Comparison of ENCODE assay signal across 11 mouse cellular contexts in genomic region chr17:30524451-30524850, GRCm38 (mm10). TPM values are rescaled to one million over a fixed set of nuclear protein-coding genes. Genes with fewer than 3 reads are reported as not detected.
A peak's percentile ranks its signal among the peaks of the same experiment; 100 is the strongest.
DNase-seq lines count a peak whose midpoint lies in the region; ATAC-seq lines count a peak whose summit lies in the region.
"Had no signal": no experiment of that assay in that cellular context is flagged by ENCODE, and none has a peak within 500 bp of the region (broad histone marks: within the 10 kb centered on the region; RNA-seq: fewer than 3 reads in every experiment).

No protein-coding gene starts in this region.

- 73% methylated on average over 7 of the region's 7 CpGs for WGBS in kidney, embryonic 14.5 days
- WGBS in hindbrain, embryonic 11.5 days, result 84% methylated on average over 7 of the region's 7 CpGs

- H3K36me3 ChIP-seq in kidney, embryonic 14.5 days (ENCODE audit: control insufficient read depth, insufficient read depth, low read length), result peaks cover 8% of the 10 kb centered on the region
- H3K36me3 ChIP-seq in hindbrain, embryonic 11.5 days (ENCODE audit: control insufficient read depth, insufficient read depth, low read length), result no peaks in the 10 kb centered on the region

- H3K4me1 ChIP-seq in kidney, embryonic 14.5 days (ENCODE audit: control insufficient read depth, insufficient read depth, low read length), result peaks cover 4% of the 10 kb centered on the region
- H3K4me1 ChIP-seq in hindbrain, embryonic 11.5 days (replicated peaks; ENCODE audit: control insufficient read depth, insufficient read depth, low read length), result no peaks in the 10 kb centered on the region

- H3K9ac ChIP-seq in kidney, embryonic 14.5 days (ENCODE audit: low read depth, low read length), result no peak overlapping the region
- no peak overlapping the region for H3K9ac ChIP-seq in hindbrain, embryonic 11.5 days (ENCODE audit: low read depth, low read length)

- no peaks in the 10 kb centered on the region for H3K9me3 ChIP-seq in kidney, embryonic 14.5 days (ENCODE audit: control insufficient read depth, low read length)
- no peaks in the 10 kb centered on the region for H3K9me3 ChIP-seq in hindbrain, embryonic 11.5 days (ENCODE audit: control insufficient read depth, low read length)
- H3K9me3 ChIP-seq: heart, embryonic 10.5 days had no signal

- H3K27ac ChIP-seq in kidney, embryonic 14.5 days (ENCODE audit: low read depth, low read length), result no peak overlapping the region
- no peak overlapping the region for H3K27ac ChIP-seq in hindbrain, embryonic 11.5 days (ENCODE audit: low read depth, low read length)
- H3K27ac ChIP-seq: heart, embryonic 10.5 days; macrophage had no signal

- no peak for ATAC-seq in kidney, embryonic 14.5 days (ENCODE audit: low FRiP score, low TSS enrichment)
- ATAC-seq in hindbrain, embryonic 11.5 days (ENCODE audit: low FRiP score), result no peak
- ATAC-seq: activated CD4-positive, CD25-positive, alpha-beta regulatory T cell, adult 4 months had no signal

- H3K4me2 ChIP-seq in kidney, embryonic 14.5 days (replicated peaks; ENCODE audit: low read depth, low read length), result no peak overlapping the region
- no peak overlapping the region for H3K4me2 ChIP-seq in hindbrain, embryonic 11.5 days (replicated peaks; ENCODE audit: low read depth, low read length)

- DNase-seq in kidney, postnatal 10 days, result peak; percentile 35
- peak; percentile 88 for DNase-seq in cerebellum, adult 11 months
- DNase-seq in frontal cortex, postnatal 36 days (ENCODE audit: low spot score in 2 of 2), result peak; percentile 77 to 87
- DNase-seq in lung, postnatal 10 days, result peak; percentile 45
- DNase-seq in hindbrain, embryonic 11.5 days (ENCODE audit: low spot score), result no peak
- no peak for DNase-seq in urinary bladder, postnatal 25 days (ENCODE audit: low spot score)
- DNase-seq in embryo, embryonic 9.5 days (ENCODE audit: extremely low spot score), result no peak

- H3K4me3 ChIP-seq in kidney, embryonic 14.5 days (ENCODE audit: low read length), result no peak overlapping the region
- no peak overlapping the region for H3K4me3 ChIP-seq in hindbrain, embryonic 11.5 days (ENCODE audit: low read depth, low read length)
- H3K4me3 ChIP-seq: heart, embryonic 10.5 days had no signal

- H3K27me3 ChIP-seq in kidney, embryonic 14.5 days (ENCODE audit: control insufficient read depth, insufficient read depth, low read length), result no peaks in the 10 kb centered on the region
- no peaks in the 10 kb centered on the region for H3K27me3 ChIP-seq in hindbrain, embryonic 11.5 days (ENCODE audit: control insufficient read depth, insufficient read depth, low read length)

RNA-seq across cellular contexts. Expression of gene Btbd9, which starts 51.8 kb away (rescaled TPM):
- 34.1 and 52.5 TPM in 2 replicates for polyA plus RNA-seq in kidney, embryonic 14.5 days (2014; fragmentation: Nextera tagmentation; extraction: Ambion mirVana)
- polyA plus RNA-seq in hindbrain, embryonic 11.5 days (2014; fragmentation: Nextera tagmentation; extraction: Ambion mirVana), result 62.7 and 63.0 TPM in 2 replicates

Comparison
In these comparisons a context has a peak if more than half of its experiments do, and no peak if none do; other contexts are left out.
1. DNase-seq: peak in kidney, postnatal 10 days (single experiment), cerebellum, adult 11 months (single experiment), frontal cortex, postnatal 36 days (2 of 2) and lung, postnatal 10 days (single experiment); none in hindbrain, embryonic 11.5 days (single experiment), urinary bladder, postnatal 25 days (single experiment) and embryo, embryonic 9.5 days (single experiment).